Mouse (Mus musculus): ENCODE measurements around the gene Exph5. TPM values are rescaled to one million over a fixed set of nuclear protein-coding genes. Genes with fewer than 3 reads are reported as not detected.

Gene Exph5
- total RNA-seq, 1 experiment from 2014 or later, result 1.4 TPM

GRCm38 (mm10) chr9:53320894-53321650 is 19.6 kb downstream of the Exph5 start:
- no peak for DNase-seq

DNA sequence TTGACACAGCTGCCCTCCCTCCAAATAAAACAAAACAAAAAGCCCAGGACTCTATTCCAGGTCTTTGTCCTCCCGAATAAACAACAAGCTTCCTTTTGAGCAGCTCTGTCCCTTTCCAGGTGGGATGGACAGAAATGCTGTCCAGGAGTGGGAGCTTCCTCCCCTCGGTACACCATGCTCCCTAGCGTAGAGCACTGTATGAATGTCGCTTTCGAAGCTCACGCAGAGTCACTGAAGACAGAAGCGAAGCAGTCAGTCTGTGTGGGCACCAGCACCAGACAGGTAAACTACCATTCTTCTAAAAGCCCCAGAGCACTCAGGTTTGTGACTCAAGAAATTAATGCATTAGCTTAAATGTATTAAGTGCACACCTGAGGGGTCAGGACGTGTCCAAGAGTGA is 20.2 kb downstream of the Exph5 start:
- no peak for DNase-seq

GRCm38 (mm10) chr9:53323419-53324251 is 22.2 kb downstream of the Exph5 start:
- peak; percentile 38 for DNase-seq

GRCm38 (mm10) chr9:53325363-53326090 is 24.1 kb downstream of the Exph5 start:
- no peak for DNase-seq

- DNase-seq, result no peak
Observed at GRCm38 (mm10) chr9:53328203-53328602, 26.7 kb downstream of the Exph5 start.

DNA sequence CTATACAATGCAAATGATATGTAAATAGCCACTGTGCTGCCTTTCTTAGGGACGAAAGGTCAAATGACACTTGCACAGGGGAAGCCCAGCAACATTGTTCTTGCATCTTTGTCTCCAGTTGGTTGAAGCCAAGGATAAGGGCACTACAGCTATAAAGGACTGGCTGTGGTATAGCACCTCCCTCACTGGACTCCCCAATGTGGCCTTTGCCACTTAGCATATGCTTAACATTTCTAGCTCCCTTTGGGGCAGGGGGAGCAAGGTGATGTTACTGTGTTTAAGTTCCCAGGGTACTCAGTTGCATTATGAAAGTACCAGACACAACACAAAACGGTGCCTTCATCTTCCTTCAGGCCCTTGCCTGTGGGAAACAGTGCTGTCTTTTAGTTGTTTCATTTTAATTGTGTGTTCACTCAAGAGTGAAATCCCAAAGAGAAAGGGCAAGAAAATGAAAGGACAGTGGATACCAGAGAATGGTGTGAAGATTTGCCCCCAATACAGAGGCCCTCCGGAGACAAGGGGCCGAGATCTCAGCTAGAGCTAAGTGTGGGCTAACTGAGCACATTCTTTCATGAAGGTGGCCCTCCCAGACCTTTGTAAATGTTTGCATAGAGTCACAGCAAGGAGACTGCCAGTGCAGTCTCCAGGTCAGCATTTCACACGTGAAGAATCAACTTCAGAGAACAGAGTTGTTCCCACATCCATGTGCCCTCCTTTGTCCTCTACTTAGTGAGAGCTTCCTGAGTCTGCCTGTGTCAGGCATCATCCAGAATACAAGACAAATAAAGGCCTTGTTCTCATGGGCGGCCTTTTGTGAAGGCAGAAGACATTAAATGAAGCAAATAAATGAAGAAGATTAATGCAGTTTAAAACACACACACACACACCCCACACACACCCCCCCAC is 28.1 kb downstream of the Exph5 start:
- no peak for DNase-seq

DNA sequence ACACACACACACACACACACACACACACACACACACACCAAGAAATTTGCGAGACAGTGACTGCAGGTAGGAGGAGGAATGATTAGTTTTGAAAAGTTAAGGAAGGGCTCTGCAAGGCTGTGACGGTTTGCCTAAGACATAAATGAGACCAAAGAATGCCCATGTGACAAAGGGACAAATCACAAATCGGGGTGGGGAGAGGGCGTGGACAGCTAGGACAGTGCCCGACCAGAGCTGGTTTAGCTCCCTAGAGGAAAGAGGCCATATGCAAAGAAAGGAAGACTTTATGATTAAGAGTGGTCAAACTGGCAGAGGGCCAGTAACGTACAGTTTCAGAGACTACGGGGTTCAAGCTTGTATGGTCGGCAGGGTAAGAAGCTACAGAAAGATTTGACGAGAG is 28.8 kb downstream of the Exph5 start:
- no peak for DNase-seq

DNA sequence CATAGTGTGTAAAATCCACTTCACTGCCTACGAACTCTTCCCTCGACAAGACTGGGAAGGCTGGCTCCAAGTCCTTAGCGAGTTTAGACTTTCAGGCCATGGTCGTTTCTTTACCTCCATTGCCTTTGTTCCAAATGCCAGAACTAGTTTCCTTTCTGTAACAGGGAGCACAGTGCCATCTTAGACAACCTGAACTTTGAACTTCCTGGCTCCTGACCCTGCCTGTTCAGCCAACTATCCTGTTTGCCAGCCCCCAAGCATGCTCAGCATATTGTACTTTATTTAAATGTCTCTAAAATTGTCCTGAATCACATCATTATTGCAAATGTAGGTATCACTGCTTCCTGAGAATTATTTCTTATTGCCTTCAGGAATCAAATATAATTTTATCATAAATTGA is 32.0 kb downstream of the Exph5 start:
- DNase-seq, result no peak

- no peak for DNase-seq
Observed at GRCm38 (mm10) chr9:53335131-53335530, 33.7 kb downstream of the Exph5 start.

DNA sequence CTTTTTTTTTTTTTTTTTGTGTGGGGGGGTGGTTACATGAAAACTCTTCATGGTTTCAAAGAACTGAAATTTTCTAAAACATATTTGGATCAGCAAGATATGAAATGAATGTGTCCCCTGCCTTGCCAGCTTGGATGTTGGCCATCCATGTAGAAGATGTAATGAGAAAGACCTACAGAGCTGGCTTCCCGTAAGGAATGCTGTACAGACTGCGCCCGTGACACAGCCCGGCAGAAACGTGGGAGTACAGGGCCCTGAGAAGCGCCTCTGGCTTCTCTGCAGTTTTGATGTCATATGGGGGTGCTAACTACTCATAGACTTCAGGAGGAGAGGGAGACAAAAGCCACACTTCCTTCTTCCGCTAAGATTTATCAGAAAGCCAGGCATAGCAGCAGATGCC is 38.1 kb downstream of the Exph5 start:
- no peak for DNase-seq

GRCm38 (mm10) chr9:53340328-53340916 is 39.0 kb downstream of the Exph5 start:
- no peak for DNase-seq

DNA sequence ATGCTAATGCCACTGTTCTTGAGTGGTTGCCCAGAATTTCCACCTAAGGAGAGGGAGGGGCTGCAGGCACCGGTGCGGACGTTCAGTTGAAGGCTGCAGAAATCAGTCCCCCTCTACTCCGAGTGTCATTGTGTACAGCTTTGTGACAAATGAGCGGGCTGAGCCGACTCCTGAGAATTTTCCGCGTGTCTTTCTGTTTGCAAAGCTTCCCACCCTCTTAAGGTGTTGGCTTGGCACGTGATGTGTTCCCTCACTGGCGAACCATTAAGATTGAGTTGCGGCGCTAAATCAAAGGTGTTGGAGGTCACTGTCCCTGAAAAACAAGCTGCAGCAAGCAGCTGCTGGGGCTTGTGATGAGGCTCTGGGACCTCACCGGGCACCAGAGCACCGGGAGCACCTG is 39.5 kb downstream of the Exph5 start:
- peak; percentile 6 for DNase-seq

- no peak for DNase-seq
Observed at GRCm38 (mm10) chr9:53341981-53342380, 40.5 kb downstream of the Exph5 start.

- DNase-seq, result no peak
Observed at GRCm38 (mm10) chr9:53344646-53345432, 43.4 kb downstream of the Exph5 start.

DNA sequence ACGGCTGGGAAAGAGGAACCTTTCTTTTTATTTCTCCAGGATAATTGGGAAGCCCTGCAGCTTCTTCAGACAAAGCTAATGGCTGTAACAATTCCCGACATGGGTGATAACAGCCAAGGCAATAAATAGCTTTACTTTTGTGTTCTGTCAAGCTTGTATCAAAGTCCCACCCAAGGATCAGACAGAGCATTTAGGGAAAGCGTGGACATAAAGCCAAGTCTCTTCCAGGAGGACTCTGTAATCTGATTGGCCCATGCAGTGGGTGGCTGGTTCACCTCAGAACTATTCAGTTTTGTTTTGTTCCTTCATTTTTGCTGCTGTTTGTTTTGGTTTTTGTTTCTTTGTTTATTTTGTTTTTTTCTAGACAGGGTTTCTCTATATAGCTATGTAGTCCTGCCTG is 44.3 kb downstream of the Exph5 start:
- no peak for DNase-seq

DNA sequence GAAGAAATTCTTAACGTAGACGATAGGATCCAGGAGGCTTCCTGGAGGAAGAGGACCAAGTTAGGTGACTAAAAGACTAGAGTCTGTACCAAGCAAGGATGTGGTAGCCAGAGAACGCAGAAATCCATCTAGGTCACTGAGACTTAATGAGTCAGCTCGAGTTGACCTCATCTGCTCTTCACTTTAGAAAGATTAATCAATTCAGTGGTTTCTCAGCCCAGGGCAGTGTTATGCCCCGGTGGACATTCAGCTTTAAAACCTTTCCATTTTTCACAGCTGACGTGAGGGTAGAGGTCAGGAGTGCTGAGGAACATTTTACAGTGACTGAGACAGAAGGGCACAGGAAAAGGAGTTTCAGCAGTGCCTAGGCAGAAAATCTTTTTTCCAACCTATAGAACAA is 44.9 kb downstream of the Exph5 start:
- DNase-seq, result no peak

- DNase-seq, result no peak
Observed at GRCm38 (mm10) chr9:53349211-53349610, 47.7 kb downstream of the Exph5 start.

- DNase-seq, result no peak
Observed at GRCm38 (mm10) chr9:53350331-53350730, 48.9 kb downstream of the Exph5 start.

DNA sequence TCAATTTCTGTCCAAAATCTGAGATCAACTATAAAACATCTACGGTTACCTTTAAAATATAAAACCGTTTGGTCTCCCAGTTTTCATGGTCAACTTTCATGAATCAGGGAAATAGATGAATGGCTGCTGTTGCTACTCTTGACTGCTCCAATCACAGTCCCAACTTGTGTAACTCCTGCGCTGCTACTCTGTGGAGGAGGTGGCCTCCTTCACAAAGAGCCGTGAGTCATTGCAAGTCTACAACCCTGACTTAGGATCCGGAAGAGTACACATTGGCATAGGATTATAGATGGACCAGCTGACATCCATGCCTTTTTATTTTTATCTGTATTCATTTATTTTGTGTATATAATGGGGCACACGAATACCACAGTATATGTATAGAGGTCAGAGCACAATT is 50.4 kb downstream of the Exph5 start:
- no peak for DNase-seq

- no peak for DNase-seq
Observed at GRCm38 (mm10) chr9:53353161-53353560, 51.7 kb downstream of the Exph5 start.
